Mouse (Mus musculus): ENCODE data around the gene Aff1. TPM values are rescaled to one million over a fixed set of nuclear protein-coding genes. Genes with fewer than 3 reads are reported as not detected.

The Aff1 gene
- polyA plus RNA-seq, 1 experiment from 2014 or later: 21.9 TPM

Other genes starting within 250 kb of the Aff1 start
- gene Slc10a6, start 63.0 kb upstream of the Aff1 start, polyA plus RNA-seq (2015; fragmentation: Nextera tagmentation; extraction: Ambion mirVana): 0.21 and 0.30 TPM in 2 replicates
- 0.09 and 0.18 TPM in 2 replicates for gene 1700016H13Rik, start 36.4 kb upstream of the Aff1 start, polyA plus RNA-seq (2015; fragmentation: Nextera tagmentation; extraction: Ambion mirVana)
- gene Klhl8, start 218.9 kb downstream of the Aff1 start, polyA plus RNA-seq (2015; fragmentation: Nextera tagmentation; extraction: Ambion mirVana): 8.6 and 9.3 TPM in 2 replicates